Mouse (Mus musculus): ENCODE data around the gene Runx2. TPM values are rescaled to one million over a fixed set of nuclear protein-coding genes. Genes with fewer than 3 reads are reported as not detected.

Gene Runx2
- polyA plus RNA-seq, 1 experiment from 2014 or later, result 0.41 TPM

GRCm38 (mm10) chr17:44456696-44457095 is 357.9 kb downstream of the Runx2 start:
- Histone ChIP-seq H3K27me3 (replicated peaks; ENCODE audit: control insufficient read depth, insufficient read depth, low read length) (peaks cover 3% of the 10 kb centered on the region; the same call in 1 of the 2 replicates), H3K4me1 (replicated peaks; ENCODE audit: control insufficient read depth, insufficient read depth, low read length) (no peaks in the 10 kb centered on the region), H3K9me3 (ENCODE audit: control insufficient read depth, low read length) (no peaks in the 10 kb centered on the region), H3K4me3 (replicated peaks; ENCODE audit: low read length) (no peak overlapping the region), H3K36me3 (ENCODE audit: control insufficient read depth, insufficient read depth) (no peaks in the 10 kb centered on the region), H3K4me2 (ENCODE audit: low read length) (no peak overlapping the region), H3K27ac (ENCODE audit: low read length) (no peak overlapping the region), H3K9ac (replicated peaks; ENCODE audit: low read depth, low read length) (no peak overlapping the region)
- 88% methylated on average over 3 of the region's 3 CpGs for WGBS
- no peak for ATAC-seq

- H3K4me2 ChIP-seq (ENCODE audit: low read length), result no peak overlapping the region
- H3K9ac ChIP-seq (replicated peaks; ENCODE audit: low read depth, low read length), result no peak overlapping the region
- H3K4me3 ChIP-seq (replicated peaks; ENCODE audit: low read length), result no peak overlapping the region
- no peaks in the 10 kb centered on the region for H3K36me3 ChIP-seq (ENCODE audit: control insufficient read depth, insufficient read depth)
- no peaks in the 10 kb centered on the region for H3K4me1 ChIP-seq (replicated peaks; ENCODE audit: control insufficient read depth, insufficient read depth, low read length)
- H3K9me3 ChIP-seq (ENCODE audit: control insufficient read depth, low read length), result no peaks in the 10 kb centered on the region
- 40% methylated on average over 12 of the region's 12 CpGs for WGBS
- peaks cover 3% of the 10 kb centered on the region; the same call in 1 of the 2 replicates for H3K27me3 ChIP-seq (replicated peaks; ENCODE audit: control insufficient read depth, insufficient read depth, low read length)
- no peak overlapping the region for H3K27ac ChIP-seq (ENCODE audit: low read length)
- ATAC-seq, result peak; percentile 90
Measured at GRCm38 (mm10) chr17:44455681-44456600, 358.7 kb downstream of the Runx2 start.

- ATAC-seq, result no peak
- Histone ChIP-seq H3K4me2 (ENCODE audit: low read length) (no peak overlapping the region), H3K36me3 (ENCODE audit: control insufficient read depth, insufficient read depth) (no peaks in the 10 kb centered on the region), H3K4me1 (replicated peaks; ENCODE audit: control insufficient read depth, insufficient read depth, low read length) (no peaks in the 10 kb centered on the region), H3K9ac (replicated peaks; ENCODE audit: low read depth, low read length) (no peak overlapping the region), H3K27ac (ENCODE audit: low read length) (no peak overlapping the region), H3K9me3 (ENCODE audit: control insufficient read depth, low read length) (no peaks in the 10 kb centered on the region), H3K4me3 (replicated peaks; ENCODE audit: low read length) (no peak overlapping the region), H3K27me3 (replicated peaks; ENCODE audit: control insufficient read depth, insufficient read depth, low read length) (peaks cover under 1% of the 10 kb centered on the region; the same call in 1 of the 2 replicates)
- WGBS, result 82% methylated on average over 9 of the region's 9 CpGs
Measured at GRCm38 (mm10) chr17:44449915-44450471, 364.6 kb downstream of the Runx2 start.

Other genes starting within 250 kb of the Runx2 start
- 20.4 and 20.5 TPM in 2 replicates for gene Supt3, start 37.6 kb downstream of the Runx2 start, polyA plus RNA-seq (2015; fragmentation: Nextera tagmentation; extraction: Ambion mirVana)